Mouse (Mus musculus) bone marrow, adult 2 months (tissue): ENCODE data around the gene Ctsc. TPM values are rescaled to one million over a fixed set of nuclear protein-coding genes. Genes with fewer than 3 reads are reported as not detected.

Source experiments
- H3K27ac ChIP-seq: fragments of 200-500 bp; 2 replicates; pipeline ENCODE4 v1.5.1; 2012; ENCODE audit warnings: low read depth, mild to moderate bottlenecking, control low read depth, inconsistent platforms, low read length; ENCODE audit not compliant: control insufficient read depth, poor library complexity, insufficient read depth
- H3K4me1 ChIP-seq: fragments of 200-500 bp; 2 replicates; pipeline ENCODE4 v1.6.1; 2011; ENCODE audit warnings: low read length; ENCODE audit not compliant: control insufficient read depth, insufficient read depth
- H3K4me3 ChIP-seq: fragments of 200-500 bp; replicated peaks from 2 replicates; pipeline ENCODE3; 2011; ENCODE audit warnings: mild to moderate bottlenecking, low read depth, low read length, control low read depth; ENCODE audit not compliant: control insufficient read depth
- CTCF ChIP-seq: fragments of 200-500 bp; IDR thresholded peaks from 2 replicates; pipeline ENCODE4 v1.5.1; 2011; ENCODE audit warnings: low read length, control low read depth; ENCODE audit not compliant: control insufficient read depth, insufficient read depth
- POLR2A ChIP-seq: fragments of 200-500 bp; IDR thresholded peaks from 2 replicates; pipeline ENCODE4 v1.6.1; 2011; ENCODE audit warnings: low read depth, mild to moderate bottlenecking, control low read depth, low read length, borderline replicate concordance; ENCODE audit not compliant: control insufficient read depth
- WGBS: fragments of 180-500 bp; shearing (Covaris S2); methylation state at CpG from one replicate; pipeline ENCODE4 v1.1.7; 2018; 5-methylcytosine and 5-hydroxymethylcytosine counted together
- polyA plus RNA-seq: library from polyadenylated mRNA; stranded (reverse); fragments of >200 nt; gene quantifications from 2 replicates; pipeline ENCODE4 v1.2.4, GENCODE M21; 2011; ENCODE audit warnings: low replicate concordance; ENCODE audit not compliant: missing spikeins, insufficient read depth, insufficient read length

Gene Ctsc
- polyA plus RNA-seq, 1 experiment, result 18.4 TPM

DNA sequence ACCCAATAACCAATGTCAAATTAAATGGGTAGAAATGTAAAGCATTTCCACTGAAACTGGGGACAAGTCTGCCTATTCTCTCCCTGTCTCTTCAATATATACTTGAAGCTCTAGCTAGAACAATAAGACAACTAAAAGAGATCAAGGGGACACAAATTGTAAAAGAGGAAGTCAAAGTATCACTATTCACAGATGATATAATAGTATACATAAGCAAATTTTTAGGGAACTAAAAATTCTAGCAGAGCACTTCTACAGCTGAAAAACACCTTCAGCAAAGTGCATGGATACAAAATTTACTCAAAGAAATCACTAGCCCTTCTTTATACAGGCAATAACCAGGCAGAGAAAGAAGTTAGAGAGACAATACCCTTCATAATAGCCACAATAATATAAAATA lies 23.0 kb upstream of the Ctsc start:
- H3K4me1 ChIP-seq, result peaks cover 2% of the 10 kb centered on the region
- TF ChIP-seq CTCF (no peak), POLR2A (no peak)
- no peak overlapping the region for H3K4me3 ChIP-seq
- no peak overlapping the region for H3K27ac ChIP-seq

DNA sequence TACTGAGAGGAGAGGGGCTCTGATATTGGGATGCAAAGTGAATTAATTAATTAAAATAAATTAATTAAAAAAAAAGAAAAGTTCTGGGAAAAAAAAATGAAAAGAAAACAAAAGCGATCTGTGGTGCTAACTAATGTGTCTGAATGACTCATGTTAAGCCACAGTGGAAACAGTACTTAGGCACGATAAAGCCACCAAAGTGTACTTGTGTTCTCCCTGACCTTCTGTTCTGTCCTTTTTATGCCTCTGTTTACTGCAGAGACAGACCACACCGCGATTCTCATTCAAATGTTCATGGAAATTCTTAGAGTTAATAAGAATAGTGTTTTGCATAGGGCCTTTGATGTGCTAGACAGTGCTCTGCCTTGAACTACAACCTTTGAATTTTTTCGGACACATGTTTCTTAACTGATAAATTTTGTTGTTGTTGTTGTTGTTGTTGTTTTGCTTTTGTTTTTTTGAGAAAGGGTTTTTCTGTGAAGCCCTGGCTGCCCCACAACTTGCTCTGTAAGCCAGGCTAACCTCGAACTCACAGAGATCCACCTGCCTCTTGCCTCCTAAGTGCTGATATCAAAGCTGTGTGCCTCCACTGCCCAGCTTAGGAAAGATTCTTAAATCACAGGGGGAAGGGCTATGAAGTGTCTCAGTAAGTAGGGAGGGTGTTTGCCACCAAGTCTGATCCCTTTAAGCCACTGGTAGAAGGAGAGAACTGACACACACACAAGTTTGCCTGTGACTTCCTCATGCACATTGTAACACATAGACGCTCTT lies 18.5 kb upstream of the Ctsc start:
- no peaks in the 10 kb centered on the region for H3K4me1 ChIP-seq
- TF ChIP-seq POLR2A (no peak), CTCF (no peak)
- WGBS, result 75% methylated on average over 7 of the region's 7 CpGs

DNA sequence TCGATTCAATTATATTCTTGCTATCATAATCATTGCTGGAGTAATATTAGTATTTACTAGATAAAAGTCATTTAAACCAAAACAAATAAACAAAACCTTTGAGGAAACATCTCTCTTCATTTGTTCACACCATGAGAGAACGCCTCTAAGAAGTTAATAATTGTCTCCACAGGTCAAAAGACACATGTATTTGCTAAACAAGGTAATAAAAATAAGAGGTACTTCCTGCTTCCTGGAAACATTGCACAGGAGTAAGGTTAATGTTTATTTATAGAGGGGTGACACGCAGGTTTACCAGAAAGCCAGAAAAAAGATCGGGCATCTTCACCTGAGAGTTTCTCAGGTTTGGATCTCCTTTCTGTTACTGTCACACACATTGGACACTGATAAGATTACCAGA lies 16.1 kb upstream of the Ctsc start:
- TF ChIP-seq POLR2A (no peak), CTCF (no peak)
- Histone ChIP-seq H3K4me1 (no peaks in the 10 kb centered on the region), H3K4me3 (no peak overlapping the region), H3K27ac (no peak overlapping the region)
- WGBS, result 75% methylated on average over 4 of the region's 4 CpGs

More for the DNA sequence above, 18.5 kb upstream of the Ctsc start:
- no peak overlapping the region for H3K27ac ChIP-seq
- no peak overlapping the region for H3K4me3 ChIP-seq

DNA sequence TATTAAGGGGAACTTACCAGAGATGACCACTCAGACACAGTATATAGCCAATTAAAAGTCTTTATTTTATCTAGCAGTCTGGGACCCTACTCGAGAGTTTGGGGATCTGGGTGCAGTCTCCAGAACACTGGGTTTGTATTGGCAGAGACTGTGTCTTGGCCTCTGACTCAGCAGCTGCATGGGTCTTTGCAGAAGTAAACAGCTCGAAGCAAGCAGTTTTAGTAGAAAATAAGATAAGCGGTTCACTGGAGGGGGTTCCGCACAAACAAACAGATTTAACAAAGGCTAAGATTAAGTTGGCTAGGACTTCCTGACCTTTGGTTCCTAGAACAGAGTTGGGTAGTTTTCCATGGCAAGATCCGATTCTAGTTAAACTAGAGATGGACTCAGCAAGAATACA lies 13.0 kb upstream of the Ctsc start:
- Histone ChIP-seq H3K4me3 (no peak overlapping the region), H3K27ac (no peak overlapping the region), H3K4me1 (no peaks in the 10 kb centered on the region)
- 70% methylated on average over 5 of the region's 5 CpGs for WGBS
- TF ChIP-seq POLR2A (no peak), CTCF (no peak)

DNA sequence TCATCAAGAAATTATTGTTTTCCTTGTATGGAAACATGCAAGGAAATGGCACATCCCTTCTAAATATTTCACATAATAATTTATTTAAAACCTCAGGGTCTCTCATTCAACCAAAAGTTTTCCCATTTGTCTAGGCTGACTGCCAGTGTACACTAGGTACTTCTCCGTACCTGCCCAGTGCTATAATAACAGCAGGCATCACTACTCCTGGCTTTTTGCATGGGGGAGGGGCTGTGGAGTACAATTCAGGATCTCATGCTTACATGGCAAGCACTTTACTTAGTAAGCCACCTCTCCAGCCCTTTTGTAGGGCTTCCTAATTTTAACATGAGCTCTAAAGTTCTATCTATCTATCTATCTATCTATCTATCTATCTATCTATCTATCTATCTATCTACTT lies 8.0 kb upstream of the Ctsc start:
- WGBS, result 82% methylated on average over 1 of the region's 1 CpGs
- TF ChIP-seq POLR2A (no peak), CTCF (no peak)

DNA sequence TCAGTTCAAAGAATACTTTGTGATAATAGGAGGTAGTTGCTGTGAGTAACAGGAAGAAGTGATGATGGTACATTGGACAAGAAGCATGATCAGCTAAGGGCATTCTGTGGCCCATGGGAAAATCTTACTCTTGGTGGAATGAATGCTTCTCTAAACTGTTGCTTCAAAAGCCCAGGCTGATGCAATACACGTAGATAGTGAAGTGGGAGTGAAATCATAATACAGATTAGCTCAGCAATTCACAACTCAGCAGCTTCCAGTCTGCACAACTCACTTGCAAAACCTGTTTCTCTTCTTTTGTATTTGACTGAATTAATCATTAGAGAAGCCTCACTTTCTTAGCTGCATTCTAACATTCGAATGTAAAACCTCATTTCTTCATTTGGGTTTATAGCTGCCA lies 6.4 kb upstream of the Ctsc start:
- Histone ChIP-seq H3K4me1 (no peaks in the 10 kb centered on the region), H3K27ac (no peak overlapping the region)
- 10% methylated on average over 2 of the region's 2 CpGs for WGBS

More for the DNA sequence above, 8.0 kb upstream of the Ctsc start:
- Histone ChIP-seq H3K4me1 (no peaks in the 10 kb centered on the region), H3K27ac (no peak overlapping the region), H3K4me3 (no peak overlapping the region)

DNA sequence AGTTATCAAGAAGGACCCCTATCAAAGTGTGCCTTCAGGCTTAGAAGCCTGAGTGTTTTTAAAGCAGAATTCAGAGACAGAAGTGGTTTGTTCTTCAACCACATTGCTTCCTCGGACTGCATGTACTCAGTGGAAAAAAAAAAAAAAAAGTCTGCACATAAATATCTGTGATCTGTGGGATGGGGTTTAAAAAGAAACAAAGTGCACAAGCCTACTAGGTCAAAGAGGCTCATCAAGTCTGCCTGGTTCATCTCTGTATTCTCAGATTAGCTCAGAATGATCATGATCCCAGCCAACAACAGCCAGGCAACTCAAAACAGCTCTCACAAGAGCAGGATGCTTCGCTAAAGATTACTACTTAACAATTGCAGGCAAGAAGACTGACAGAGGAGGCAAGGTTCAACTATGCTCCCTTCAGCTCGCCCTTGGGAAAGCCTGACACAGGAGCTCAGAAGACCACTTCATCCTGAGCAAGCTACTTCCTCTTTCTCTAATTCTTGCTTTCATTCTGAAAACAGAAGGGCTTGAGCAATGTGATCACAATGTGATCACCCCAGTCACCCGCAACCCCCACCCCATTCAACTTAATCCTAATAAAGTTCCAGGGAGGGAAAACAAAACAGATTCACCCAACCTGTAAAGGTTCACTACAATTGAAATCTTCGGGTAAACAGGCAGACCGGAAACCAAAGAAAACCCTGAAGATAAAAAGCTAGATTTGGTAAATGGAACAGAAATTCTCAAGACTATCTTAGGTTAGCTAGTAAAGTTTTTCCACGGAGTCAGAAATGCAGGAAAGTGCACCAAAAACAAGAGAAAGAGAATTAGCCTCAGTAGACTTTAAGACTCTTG lies 745 bp upstream of the Ctsc start:
- H3K4me3 ChIP-seq, result no peak overlapping the region
- H3K27ac ChIP-seq, result peak overlapping the region; percentile 85
- H3K4me1 ChIP-seq, result peaks cover 1% of the 10 kb centered on the region; the same call in 1 of the 2 replicates
- 2% methylated on average over 7 of the region's 7 CpGs for WGBS
- TF ChIP-seq CTCF (no peak), POLR2A (no peak)

More for the DNA sequence above, 6.4 kb upstream of the Ctsc start:
- TF ChIP-seq CTCF (no peak), POLR2A (no peak)
- H3K4me3 ChIP-seq, result no peak overlapping the region

DNA sequence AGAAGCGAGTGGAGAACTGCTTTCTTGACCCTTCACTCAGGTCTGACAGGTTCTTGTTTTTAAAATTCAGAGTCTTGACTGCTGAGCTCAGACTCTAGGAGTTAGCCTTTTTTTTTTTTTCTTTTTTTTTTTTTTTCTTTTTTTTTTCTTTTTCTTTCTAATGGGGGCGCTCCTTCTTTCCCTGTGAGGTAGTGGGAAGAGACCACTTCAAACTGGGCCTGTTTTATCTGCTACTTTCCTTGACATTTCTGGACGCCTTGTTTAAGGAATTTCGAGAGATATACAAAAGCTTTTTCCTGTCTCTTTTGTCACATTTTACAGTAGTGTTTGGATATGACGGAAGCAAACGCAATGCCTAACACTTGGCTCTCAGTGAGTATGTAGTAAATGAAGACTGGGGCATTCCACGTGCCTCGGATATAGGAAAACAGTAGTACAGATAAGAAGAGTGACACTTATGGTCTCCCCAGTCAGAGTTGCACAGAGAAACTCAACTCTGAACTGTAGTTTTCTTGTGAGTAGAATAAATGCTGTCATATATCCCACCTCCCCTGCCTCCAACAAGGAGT lies 827 bp downstream of the Ctsc start:
- WGBS, result 8% methylated on average over 8 of the region's 8 CpGs
- TF ChIP-seq POLR2A, result no peak
- TF ChIP-seq CTCF, result no peak
- Histone ChIP-seq H3K27ac (no peak overlapping the region), H3K4me3 (peak overlapping the region; percentile 12), H3K4me1 (peaks cover 1% of the 10 kb centered on the region; the same call in 1 of the 2 replicates)
